Comparison of ENCODE assay signal across 8 mouse cellular contexts in the genomic region with DNA sequence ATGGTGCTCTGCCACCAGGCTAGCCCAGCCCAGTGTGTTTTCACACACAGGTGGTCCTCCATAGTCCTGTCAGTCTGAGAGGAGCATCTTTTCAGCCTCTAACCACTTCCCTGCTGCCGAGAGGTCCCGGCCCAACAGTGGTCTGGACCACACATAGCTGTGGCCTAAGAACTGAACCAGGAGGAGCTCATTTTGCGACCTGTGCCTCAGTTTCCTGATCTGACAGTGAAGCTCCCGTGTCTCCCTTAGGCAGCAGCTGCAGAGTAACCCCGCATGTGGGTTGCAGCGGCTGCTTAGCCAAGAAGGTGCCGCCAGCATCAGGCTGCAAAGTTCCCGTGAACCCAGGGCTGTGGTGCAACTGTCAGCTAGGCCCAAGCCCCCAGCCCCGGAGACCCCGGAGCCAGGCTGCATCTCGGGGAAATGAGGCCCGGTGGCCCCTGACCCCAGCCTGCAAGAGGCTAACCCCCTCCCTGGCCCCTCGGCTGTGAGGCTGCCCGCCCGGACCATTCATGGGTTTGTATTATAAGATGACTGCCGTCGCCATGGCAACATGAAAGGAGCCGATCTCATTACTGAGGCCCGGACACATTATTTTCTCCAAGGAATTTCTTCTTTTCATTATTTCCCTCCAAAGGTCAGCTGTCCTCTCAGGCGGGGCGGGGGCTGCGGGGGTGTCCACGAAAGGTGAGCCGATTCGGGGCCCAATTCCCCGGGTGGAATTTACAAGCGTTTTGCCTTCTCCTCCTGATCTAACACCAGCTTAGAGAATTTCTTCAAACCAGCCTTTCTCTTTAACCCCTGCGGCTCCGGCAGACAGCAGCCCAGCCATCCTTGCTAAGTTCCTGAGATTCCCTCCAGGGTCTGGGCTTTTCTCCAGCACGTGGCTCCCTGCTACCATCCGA.
DNase-seq lines count a peak whose midpoint lies in the region; ATAC-seq lines count a peak whose summit lies in the region.

No protein-coding gene starts in this region.

- no peaks in the 10 kb centered on the region for H3K9me3 ChIP-seq in heart, embryonic 13.5 days
- no peaks in the 10 kb centered on the region for H3K9me3 ChIP-seq in heart, embryonic 16.5 days (replicated peaks; ENCODE audit: control insufficient read depth, low read length)

- peaks cover 50% of the 10 kb centered on the region for H3K4me1 ChIP-seq in heart, embryonic 13.5 days
- H3K4me1 ChIP-seq in heart, embryonic 16.5 days (ENCODE audit: control insufficient read depth, insufficient read depth, low read length), result peaks cover 34% of the 10 kb centered on the region

- no peak overlapping the region for H3K27ac ChIP-seq in heart, embryonic 13.5 days (replicated peaks)
- no peak overlapping the region for H3K27ac ChIP-seq in heart, embryonic 16.5 days (ENCODE audit: low read length)

- intact Hi-C loops in left cerebral cortex, postnatal 25 days (cut with DNase I), result loop anchor here (5.0 kb wide), 1 partner anchor 154 kb away; no protein-coding TSS in a partner anchor

- peak overlapping the region; percentile 67 for H3K4me2 ChIP-seq in heart, embryonic 13.5 days
- peak overlapping the region; percentile 24 for H3K4me2 ChIP-seq in heart, embryonic 16.5 days (ENCODE audit: low read depth, low read length)

- H3K9ac ChIP-seq in heart, embryonic 13.5 days, result peak overlapping the region; percentile 24
- no peak overlapping the region for H3K9ac ChIP-seq in heart, embryonic 16.5 days (ENCODE audit: low read length)

- no peak for ATAC-seq in heart, embryonic 13.5 days (ENCODE audit: extremely low read depth, insufficient number of reproducible peaks, low FRiP score, low TSS enrichment)
- ATAC-seq in heart, embryonic 16.5 days (replicated peaks; ENCODE audit: extremely low read depth, insufficient read depth, low FRiP score), result no peak

- DNase-seq in heart, adult 9 months (ENCODE audit: low spot score in 2 of 2), result no peak
- peak; percentile 64 for DNase-seq in brain, embryonic 18.5 days (ENCODE audit: low read depth, low spot score)
- peak; percentile 80 to 83 for DNase-seq in left cerebral cortex, postnatal 25 days (ENCODE audit: low spot score in 2 of 2)
- DNase-seq in retina, postnatal 1 day, result peak; percentile 92
- DNase-seq in c-Kit-positive CD71-positive TER-119-positive erythroid progenitor cells, embryonic 14.5 days (ENCODE audit: low spot score), result no peak
- DNase-seq in adrenal gland, adult 18-20 months (ENCODE audit: low spot score in 2 of 2), result no peak

- WGBS in heart, embryonic 13.5 days, result 9% methylated on average over 31 of the region's 31 CpGs
- 10% methylated on average over 31 of the region's 31 CpGs for WGBS in heart, embryonic 16.5 days

- peak overlapping the region; percentile 40 for H3K4me3 ChIP-seq in heart, embryonic 13.5 days
- peak overlapping the region; percentile 28 for H3K4me3 ChIP-seq in heart, embryonic 16.5 days (ENCODE audit: low read length)

- H3K36me3 ChIP-seq in heart, embryonic 13.5 days, result no peaks in the 10 kb centered on the region
- H3K36me3 ChIP-seq in heart, embryonic 16.5 days (ENCODE audit: control insufficient read depth, insufficient read depth), result no peaks in the 10 kb centered on the region

- peaks cover 62% of the 10 kb centered on the region for H3K27me3 ChIP-seq in heart, embryonic 13.5 days (replicated peaks)
- peaks cover 39% of the 10 kb centered on the region for H3K27me3 ChIP-seq in heart, embryonic 16.5 days (ENCODE audit: control insufficient read depth, insufficient read depth, low read length)

Comparison
In these comparisons a context has a peak if more than half of its experiments do, and no peak if none do; other contexts are left out.
1. DNase-seq: peak in brain, embryonic 18.5 days (single experiment), left cerebral cortex, postnatal 25 days (2 of 2) and retina, postnatal 1 day (single experiment); none in heart, adult 9 months (0 of 2), c-Kit-positive CD71-positive TER-119-positive erythroid progenitor cells, embryonic 14.5 days (single experiment) and adrenal gland, adult 18-20 months (0 of 2).